Mouse (Mus musculus) lung, embryonic 15.5 days (tissue): ENCODE data around the gene Kalrn. TPM values are rescaled to one million over a fixed set of nuclear protein-coding genes. Genes with fewer than 3 reads are reported as not detected.
A peak's percentile ranks its signal among the peaks of the same experiment; 100 is the strongest.

Experiments
- ATAC-seq: fragments of 200-750 bp; cut with Nextera tagmentation; 2 replicates; pipeline ENCODE4 v1.8.0; 2017; ENCODE audit warnings: moderate number of reproducible peaks, borderline replicate concordance; ENCODE audit not compliant: low FRiP score, low TSS enrichment; ENCODE audit errors: extremely low read depth
- H3K27ac ChIP-seq: fragments of 300-500 bp; sonication (generic); 2 replicates; pipeline ENCODE4 v1.5.1; 2015; ENCODE audit warnings: moderate library complexity, mild to moderate bottlenecking, inconsistent platforms
- H3K27me3 ChIP-seq: fragments of 300-500 bp; sonication (generic); 2 replicates; pipeline ENCODE4 v1.6.1; 2015; ENCODE audit warnings: inconsistent platforms
- H3K36me3 ChIP-seq: fragments of 300-500 bp; sonication (generic); 2 replicates; pipeline ENCODE4 v1.6.1; 2015; ENCODE audit warnings: inconsistent platforms
- H3K4me1 ChIP-seq: fragments of 300-500 bp; sonication (generic); 2 replicates; pipeline ENCODE4 v1.6.1; 2015; ENCODE audit warnings: inconsistent platforms
- H3K4me2 ChIP-seq: fragments of 300-500 bp; sonication (generic); 2 replicates; pipeline ENCODE4 v1.6.1; 2015; ENCODE audit warnings: inconsistent platforms, mild to moderate bottlenecking, moderate library complexity
- H3K4me3 ChIP-seq: fragments of 300-500 bp; sonication (generic); 2 replicates; pipeline ENCODE4 v1.5.1; 2015; ENCODE audit warnings: mild to moderate bottlenecking, inconsistent platforms
- H3K9ac ChIP-seq: fragments of 300-500 bp; sonication (generic); 2 replicates; pipeline ENCODE4 v1.6.1; 2015; ENCODE audit warnings: inconsistent platforms
- H3K9me3 ChIP-seq: fragments of 300-500 bp; sonication (generic); 2 replicates; pipeline ENCODE4 v1.6.1; 2016; ENCODE audit warnings: inconsistent platforms
- WGBS: fragments of 180-500 bp; shearing (Covaris S2); methylation state at CpG from one replicate; pipeline ENCODE4 v1.1.7; 2015; 5-methylcytosine and 5-hydroxymethylcytosine counted together
- polyA plus RNA-seq: library from polyadenylated mRNA; unstranded; fragments of >200 nt; fragmentation: Nextera tagmentation; extraction: Ambion mirVana; gene quantifications from 2 replicates; pipeline ENCODE4 v1.2.1, GENCODE M21; 2015

Kalrn gene
- polyA plus RNA-seq, 1 experiment from 2014 or later = 14.4 TPM

DNA sequence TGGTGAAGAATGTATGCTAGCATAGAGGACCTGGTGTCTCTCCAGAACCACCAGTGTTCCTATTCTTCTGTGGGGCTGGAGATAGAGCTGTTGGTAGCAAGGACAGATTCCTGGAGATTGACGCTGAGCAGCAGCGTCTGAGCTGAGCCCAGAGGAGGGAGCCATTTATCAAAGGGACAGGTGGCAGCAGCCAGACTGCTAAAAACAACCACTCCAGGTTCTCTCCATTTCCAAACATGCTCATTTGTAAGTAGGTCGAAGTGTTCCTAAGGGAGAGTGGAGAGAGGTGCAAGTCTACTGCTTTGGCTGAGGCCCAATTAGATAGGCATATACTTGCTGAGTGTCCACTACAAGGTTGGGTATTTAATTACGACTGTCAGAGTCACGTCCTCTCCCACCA, 470.6 kb downstream of the Kalrn start:
- H3K4me3 ChIP-seq = no peak overlapping the region
- no peaks in the 10 kb centered on the region for H3K4me1 ChIP-seq
- no peak overlapping the region for H3K9ac ChIP-seq
- no peak overlapping the region for H3K4me2 ChIP-seq
- no peaks in the 10 kb centered on the region for H3K27me3 ChIP-seq
- 32% methylated on average over 5 of the region's 5 CpGs for WGBS
- no peaks in the 10 kb centered on the region for H3K36me3 ChIP-seq
- no peaks in the 10 kb centered on the region for H3K9me3 ChIP-seq
- no peak for ATAC-seq
- no peak overlapping the region for H3K27ac ChIP-seq

- no peak for ATAC-seq
- WGBS = 52% methylated on average over 3 of the region's 3 CpGs
- no peak overlapping the region for H3K9ac ChIP-seq
- H3K4me3 ChIP-seq = no peak overlapping the region
- H3K9me3 ChIP-seq = no peaks in the 10 kb centered on the region
- no peak overlapping the region for H3K27ac ChIP-seq
- no peaks in the 10 kb centered on the region for H3K36me3 ChIP-seq
- H3K27me3 ChIP-seq = no peaks in the 10 kb centered on the region
- H3K4me2 ChIP-seq = no peak overlapping the region
- peaks cover 12% of the 10 kb centered on the region for H3K4me1 ChIP-seq
These were observed 473.5 kb downstream of the Kalrn start for GRCm38 (mm10) chr16:34099795-34100194.

GRCm38 (mm10) chr16:34095548-34096141, 477.7 kb downstream of the Kalrn start:
- peak overlapping the region; percentile 90 for H3K4me2 ChIP-seq
- peaks cover 24% of the 10 kb centered on the region for H3K4me1 ChIP-seq
- H3K9me3 ChIP-seq = no peaks in the 10 kb centered on the region
- no peaks in the 10 kb centered on the region for H3K27me3 ChIP-seq
- peak overlapping the region; percentile 57 for H3K9ac ChIP-seq
- peak; percentile 86 for ATAC-seq
- no peaks in the 10 kb centered on the region for H3K36me3 ChIP-seq
- H3K27ac ChIP-seq = peak overlapping the region; percentile 62
- H3K4me3 ChIP-seq = peak overlapping the region; percentile 67
- WGBS = under 1% methylated on average over 34 of the region's 34 CpGs

GRCm38 (mm10) chr16:34095093-34095465, 478.3 kb downstream of the Kalrn start:
- 0 out of 2 replicates have a peak overlapping the region, but pooled peaks have one; percentile 62 for H3K27ac ChIP-seq
- H3K36me3 ChIP-seq = no peaks in the 10 kb centered on the region
- 2% methylated on average over 3 of the region's 3 CpGs for WGBS
- no peak for ATAC-seq
- peak overlapping the region; percentile 57 for H3K9ac ChIP-seq
- peaks cover 24% of the 10 kb centered on the region for H3K4me1 ChIP-seq
- H3K4me2 ChIP-seq = peak overlapping the region; percentile 90
- H3K4me3 ChIP-seq = peak overlapping the region; percentile 67
- no peaks in the 10 kb centered on the region for H3K9me3 ChIP-seq
- no peaks in the 10 kb centered on the region for H3K27me3 ChIP-seq

DNA sequence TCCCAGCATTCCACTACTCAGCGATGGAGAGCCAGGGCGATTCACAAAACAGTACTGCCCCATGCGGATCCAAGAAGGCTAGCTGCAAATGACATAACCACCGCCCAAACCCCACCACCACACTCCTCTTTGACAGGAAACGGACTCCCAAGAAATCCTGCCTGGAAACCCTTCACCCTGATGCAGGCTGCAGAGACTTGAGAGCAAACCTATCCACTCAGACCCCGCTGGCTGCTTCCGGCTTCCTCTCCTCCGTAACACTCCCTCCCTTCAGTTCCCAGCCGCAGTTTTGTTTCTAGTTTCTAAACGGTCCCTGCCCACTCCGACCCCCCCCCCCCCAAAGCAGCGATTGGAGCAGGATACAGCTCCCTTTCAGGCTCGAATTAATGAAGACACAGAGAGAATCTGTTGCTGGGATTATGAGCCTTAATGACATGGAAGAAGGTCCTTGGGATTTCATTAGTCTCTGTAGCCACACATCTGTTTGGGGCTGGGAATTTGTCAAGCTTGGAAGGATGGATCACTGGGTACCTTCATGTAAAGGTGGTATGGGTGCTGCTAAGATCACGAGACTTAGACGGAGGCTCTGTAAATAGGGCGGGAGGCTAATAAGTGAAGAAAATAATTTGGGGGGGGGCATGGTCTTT, 478.8 kb downstream of the Kalrn start:
- H3K9ac ChIP-seq = peak overlapping the region; percentile 57; the same call in 1 of the 2 replicates
- peak overlapping the region; percentile 66 for H3K27ac ChIP-seq
- H3K36me3 ChIP-seq = no peaks in the 10 kb centered on the region
- no peaks in the 10 kb centered on the region for H3K27me3 ChIP-seq
- peak overlapping the region; percentile 90 for H3K4me2 ChIP-seq
- peak; percentile 58 for ATAC-seq
- no peaks in the 10 kb centered on the region for H3K9me3 ChIP-seq
- under 1% methylated on average over 16 of the region's 16 CpGs for WGBS
- H3K4me3 ChIP-seq = peak overlapping the region; percentile 67
- H3K4me1 ChIP-seq = peaks cover 24% of the 10 kb centered on the region

GRCm38 (mm10) chr16:34093734-34094445, 479.4 kb downstream of the Kalrn start:
- peak overlapping the region; percentile 66 for H3K27ac ChIP-seq
- no peaks in the 10 kb centered on the region for H3K27me3 ChIP-seq
- peaks cover 24% of the 10 kb centered on the region for H3K4me1 ChIP-seq
- H3K4me2 ChIP-seq = peak overlapping the region; percentile 90
- ATAC-seq = no peak
- WGBS = 4% methylated on average over 14 of the region's 14 CpGs
- peak overlapping the region; percentile 57; the same call in 1 of the 2 replicates for H3K9ac ChIP-seq
- no peaks in the 10 kb centered on the region for H3K36me3 ChIP-seq
- no peaks in the 10 kb centered on the region for H3K9me3 ChIP-seq
- peak overlapping the region; percentile 67 for H3K4me3 ChIP-seq

GRCm38 (mm10) chr16:34089528-34090095, 483.7 kb downstream of the Kalrn start:
- Histone ChIP-seq H3K4me1 (peaks cover 34% of the 10 kb centered on the region), H3K9ac (no peak overlapping the region), H3K4me3 (no peak overlapping the region), H3K27ac (no peak overlapping the region), H3K9me3 (no peaks in the 10 kb centered on the region), H3K36me3 (no peaks in the 10 kb centered on the region), H3K27me3 (no peaks in the 10 kb centered on the region), H3K4me2 (no peak overlapping the region)
- ATAC-seq = no peak
- 53% methylated on average over 8 of the region's 8 CpGs for WGBS

- 88% methylated on average over 3 of the region's 3 CpGs for WGBS
- Histone ChIP-seq H3K27ac (no peak overlapping the region), H3K4me2 (no peak overlapping the region), H3K9ac (no peak overlapping the region), H3K36me3 (no peaks in the 10 kb centered on the region), H3K4me3 (no peak overlapping the region), H3K4me1 (peaks cover 28% of the 10 kb centered on the region), H3K27me3 (no peaks in the 10 kb centered on the region), H3K9me3 (no peaks in the 10 kb centered on the region)
- ATAC-seq = no peak
These were observed 484.3 kb downstream of the Kalrn start for GRCm38 (mm10) chr16:34089022-34089421.

GRCm38 (mm10) chr16:34088331-34088730, 485.0 kb downstream of the Kalrn start:
- H3K4me3 ChIP-seq = no peak overlapping the region
- ATAC-seq = peak; percentile 50; the same call in 1 of the 2 replicates
- no peaks in the 10 kb centered on the region for H3K36me3 ChIP-seq
- no peaks in the 10 kb centered on the region for H3K27me3 ChIP-seq
- H3K27ac ChIP-seq = peak overlapping the region; percentile 34
- no peaks in the 10 kb centered on the region for H3K9me3 ChIP-seq
- H3K9ac ChIP-seq = no peak overlapping the region
- H3K4me1 ChIP-seq = peaks cover 28% of the 10 kb centered on the region
- WGBS = 34% methylated on average over 4 of the region's 4 CpGs
- H3K4me2 ChIP-seq = no peak overlapping the region

DNA sequence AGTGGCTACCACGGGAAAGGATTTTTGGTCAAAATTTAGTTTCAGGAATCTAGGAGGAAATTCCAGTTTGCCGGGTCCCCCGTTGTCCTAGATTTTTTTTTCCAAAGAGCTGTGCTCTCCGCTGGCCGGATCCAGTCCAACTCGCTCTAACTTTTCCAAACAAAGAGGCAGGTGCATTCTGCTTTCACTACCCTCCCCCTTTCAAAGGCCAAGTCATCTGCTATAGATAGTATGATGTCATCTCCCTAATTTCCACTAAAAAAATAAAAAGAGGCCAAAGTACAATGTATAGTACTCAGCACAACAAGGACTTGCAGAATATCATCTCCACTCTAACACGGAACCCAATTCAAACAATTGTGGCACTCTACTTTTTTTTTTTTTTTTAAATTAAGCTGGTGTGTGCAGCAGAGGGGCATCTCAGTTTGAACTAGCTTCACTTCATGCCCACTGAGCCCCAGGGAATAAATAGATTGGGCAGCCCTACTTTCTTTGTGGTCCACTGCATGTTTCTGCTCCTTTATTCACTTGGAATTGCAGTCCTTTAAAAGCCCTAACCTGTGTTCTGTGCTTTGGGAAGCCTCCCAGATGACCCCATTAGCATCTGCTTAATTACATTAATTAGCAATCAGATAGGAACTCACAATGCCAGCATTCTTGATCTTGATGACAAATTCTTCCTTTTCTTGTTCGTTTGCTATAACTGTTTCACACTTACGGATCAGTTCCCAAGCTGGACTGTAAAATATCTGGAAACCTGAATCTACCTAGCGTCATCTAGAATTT, 489.0 kb downstream of the Kalrn start:
- H3K9me3 ChIP-seq = no peaks in the 10 kb centered on the region
- WGBS = 65% methylated on average over 10 of the region's 10 CpGs
- no peak overlapping the region for H3K4me3 ChIP-seq
- no peak overlapping the region for H3K27ac ChIP-seq
- no peaks in the 10 kb centered on the region for H3K27me3 ChIP-seq
- no peak overlapping the region for H3K9ac ChIP-seq
- ATAC-seq = no peak
- H3K36me3 ChIP-seq = no peaks in the 10 kb centered on the region
- H3K4me2 ChIP-seq = no peak overlapping the region
- H3K4me1 ChIP-seq = peaks cover 54% of the 10 kb centered on the region
